Mouse (Mus musculus) MN1 (cell line): ENCODE data around the gene Fam189a1.

Experiments
- DNase-seq: peaks from one replicate; pipeline ENCODE4 v3.0.0-alpha.2; 2016; ENCODE audit warnings: low spot score

Gene Fam189a1

DNA sequence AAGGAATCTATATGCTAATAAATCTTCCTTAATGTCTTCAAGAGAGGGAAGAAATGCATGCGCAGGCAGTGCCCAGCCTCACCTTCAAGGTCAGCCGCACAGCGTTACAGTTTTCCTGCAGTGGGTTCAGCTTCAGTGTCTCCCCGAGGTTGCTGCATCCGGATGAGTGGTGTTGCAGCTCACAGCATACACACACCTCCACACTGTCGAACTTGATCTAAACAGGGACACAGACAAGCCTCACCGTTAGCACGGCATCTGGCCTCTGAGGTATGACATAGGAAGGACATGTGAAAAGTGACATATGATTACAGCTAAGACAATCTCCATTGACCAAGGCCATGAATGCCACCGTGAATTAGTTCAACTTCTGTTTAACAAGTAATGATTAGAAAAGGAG, 336.7 kb downstream of the Fam189a1 start:
- no peak for DNase-seq

- DNase-seq = no peak
Measured at GRCm38 (mm10) chr7:64808876-64809275, 347.5 kb downstream of the Fam189a1 start.

DNA sequence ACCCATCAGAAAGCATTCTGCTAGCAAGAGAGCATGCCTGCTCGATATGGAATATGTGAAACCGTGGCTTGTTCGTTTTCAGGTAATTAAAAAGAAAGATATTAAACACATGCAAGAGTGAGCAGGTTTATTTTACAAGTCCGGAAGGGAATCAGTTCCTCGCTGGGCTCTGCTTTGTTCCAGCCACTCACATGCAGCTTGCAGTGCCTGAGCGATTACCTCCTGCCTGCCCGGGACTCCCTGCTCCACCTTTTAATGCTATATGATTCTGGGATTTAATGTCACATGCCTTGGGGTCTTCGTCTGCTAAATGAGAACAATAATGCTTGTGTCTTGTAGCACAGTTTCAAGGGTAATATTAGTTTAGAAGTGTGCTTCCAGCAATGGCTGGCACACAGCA, 351.3 kb downstream of the Fam189a1 start:
- no peak for DNase-seq

GRCm38 (mm10) chr7:64795554-64795953, 360.8 kb downstream of the Fam189a1 start:
- DNase-seq = no peak

DNA sequence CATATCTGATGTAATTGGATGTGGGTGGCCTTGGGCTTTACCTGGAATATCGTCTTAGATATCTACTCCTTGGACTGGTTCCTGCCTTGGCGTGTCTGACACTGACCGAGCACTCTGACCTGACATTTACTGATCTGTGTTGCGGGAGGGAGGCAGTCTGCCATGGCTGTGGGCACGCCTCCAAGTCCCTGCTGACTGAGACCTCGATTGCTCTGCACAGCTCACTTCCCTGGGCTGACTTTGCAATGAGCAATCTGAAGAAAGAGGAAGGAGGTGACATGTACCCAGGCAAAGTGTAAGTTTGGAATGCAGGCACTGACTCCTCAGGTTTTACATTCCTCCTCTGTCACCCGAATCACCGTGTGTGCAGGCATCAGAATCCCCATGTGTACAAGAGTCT, 364.3 kb downstream of the Fam189a1 start:
- no peak for DNase-seq

GRCm38 (mm10) chr7:64791145-64791544, 365.2 kb downstream of the Fam189a1 start:
- no peak for DNase-seq

DNA sequence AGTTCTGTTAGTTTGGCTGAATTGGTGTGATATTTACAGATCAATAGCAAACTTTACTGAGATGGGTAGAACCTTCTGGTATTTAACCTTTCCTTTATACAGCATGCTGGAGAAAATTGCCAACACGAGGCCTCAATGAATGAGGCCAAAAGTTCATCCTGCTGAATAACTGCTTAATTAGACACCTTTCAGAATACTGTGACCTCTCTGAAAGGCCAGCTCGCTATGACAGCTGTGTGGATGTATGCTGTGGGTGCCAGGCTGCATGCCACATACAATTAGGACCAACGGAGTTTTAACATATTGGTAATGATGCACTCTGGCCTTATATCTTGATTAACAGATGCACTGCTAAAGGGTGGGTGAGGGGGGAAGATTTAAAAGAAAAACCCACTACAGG, 371.3 kb downstream of the Fam189a1 start:
- DNase-seq = no peak

- DNase-seq = no peak
Measured at GRCm38 (mm10) chr7:64779501-64779900, 376.9 kb downstream of the Fam189a1 start.

- no peak for DNase-seq
Measured at GRCm38 (mm10) chr7:64776708-64777489, 379.5 kb downstream of the Fam189a1 start.

GRCm38 (mm10) chr7:64773465-64773864, 382.9 kb downstream of the Fam189a1 start:
- no peak for DNase-seq

GRCm38 (mm10) chr7:64770779-64771390, 385.5 kb downstream of the Fam189a1 start:
- DNase-seq = no peak

DNA sequence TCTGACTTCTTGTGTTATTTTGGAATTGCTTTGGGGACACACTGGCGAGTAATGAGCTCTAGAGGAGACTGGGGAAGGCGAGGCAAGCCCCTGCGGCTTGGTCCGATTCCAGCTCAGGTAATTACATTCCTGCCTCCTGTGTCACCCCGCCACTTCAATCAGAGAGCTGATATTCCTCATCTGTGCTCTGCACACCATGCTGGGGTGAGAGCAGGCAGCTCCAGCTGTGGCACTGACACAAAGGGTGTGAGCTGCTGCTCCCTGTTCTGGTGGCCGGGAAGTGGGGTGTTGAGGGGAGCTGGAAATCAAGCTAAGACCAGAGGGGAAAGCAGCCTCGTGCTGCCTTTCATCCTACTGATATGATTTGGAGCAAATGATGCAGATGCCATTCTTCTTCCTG, 386.6 kb downstream of the Fam189a1 start:
- no peak for DNase-seq

DNA sequence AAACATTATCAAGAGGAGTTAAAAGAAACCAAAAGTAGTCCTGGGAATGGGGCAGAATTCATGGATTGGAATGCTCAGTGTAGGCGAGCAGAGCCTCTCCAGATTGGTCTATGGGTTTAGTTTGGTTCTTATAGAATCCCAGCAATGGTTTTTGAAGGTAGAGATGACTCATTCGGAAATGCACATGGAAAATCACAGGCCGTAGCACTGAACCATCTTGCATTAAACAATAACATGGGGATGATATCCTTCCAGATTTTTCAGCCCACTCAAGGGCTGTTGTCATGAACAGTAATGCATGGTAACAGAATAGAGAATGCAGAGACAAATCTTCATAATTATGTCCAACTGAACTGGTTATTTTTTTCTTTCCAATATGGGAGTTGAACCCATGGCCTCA, 390.8 kb downstream of the Fam189a1 start:
- DNase-seq = no peak

GRCm38 (mm10) chr7:64755141-64755540, 401.2 kb downstream of the Fam189a1 start:
- no peak for DNase-seq

DNA sequence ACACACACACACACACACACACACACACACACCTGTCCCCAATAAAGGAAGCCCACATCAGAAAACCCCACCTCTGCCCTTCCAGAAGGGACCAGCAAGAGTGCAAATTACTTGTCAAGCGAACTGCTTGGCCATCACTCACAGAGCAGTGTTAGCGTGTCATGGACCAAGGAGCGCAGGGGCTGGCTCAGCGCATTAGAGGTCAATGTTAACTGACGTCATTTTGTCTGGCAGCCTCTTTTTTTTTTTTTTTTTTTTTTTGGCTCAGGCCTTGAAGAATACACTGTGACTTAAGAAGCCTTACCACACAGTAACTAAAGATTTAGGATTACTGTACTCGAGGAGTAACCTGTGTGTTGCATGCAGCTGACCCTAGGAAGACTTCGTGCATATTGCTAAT, 402.2 kb downstream of the Fam189a1 start:
- DNase-seq = no peak

GRCm38 (mm10) chr7:64753678-64754077, 402.7 kb downstream of the Fam189a1 start:
- no peak for DNase-seq

- no peak for DNase-seq
Measured at GRCm38 (mm10) chr7:64752133-64752532, 404.2 kb downstream of the Fam189a1 start.

- peak; percentile 8 for DNase-seq
Measured at GRCm38 (mm10) chr7:64751465-64751864, 404.9 kb downstream of the Fam189a1 start.

GRCm38 (mm10) chr7:64743610-64744009, 412.8 kb downstream of the Fam189a1 start:
- no peak for DNase-seq

GRCm38 (mm10) chr7:64741333-64742307, 414.8 kb downstream of the Fam189a1 start:
- peak; percentile 27 for DNase-seq

GRCm38 (mm10) chr7:64739131-64739530, 417.2 kb downstream of the Fam189a1 start:
- no peak for DNase-seq

- DNase-seq = no peak
Measured at GRCm38 (mm10) chr7:64729785-64730184, 426.6 kb downstream of the Fam189a1 start.

DNA sequence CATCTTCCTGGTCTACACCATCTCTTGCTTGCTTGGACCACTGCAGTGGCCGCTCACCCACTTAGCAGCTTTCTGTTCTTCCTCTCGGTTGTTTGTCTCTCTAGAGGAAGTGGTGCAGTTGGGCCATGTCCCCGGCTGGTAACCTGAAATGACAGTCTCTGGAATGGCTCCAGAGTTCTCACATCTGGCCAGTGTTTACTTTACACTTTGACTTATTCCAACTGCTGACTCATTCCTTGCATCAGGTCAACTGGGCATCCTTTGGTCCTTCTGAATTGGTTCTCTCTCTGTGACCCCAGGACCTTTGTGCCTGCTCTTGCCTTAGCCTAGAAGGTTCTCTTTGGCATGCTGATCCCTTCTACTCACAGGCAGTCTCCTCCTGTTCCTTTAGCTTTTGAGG, 427.6 kb downstream of the Fam189a1 start:
- DNase-seq = no peak
